Mouse (Mus musculus): ENCODE measurements around the gene Akt1s1. TPM values are rescaled to one million over a fixed set of nuclear protein-coding genes. Genes with fewer than 3 reads are reported as not detected.

The Akt1s1 gene
- 10 to 100 TPM; 61.8 to 75.9 TPM for total RNA-seq (2021)

DNA sequence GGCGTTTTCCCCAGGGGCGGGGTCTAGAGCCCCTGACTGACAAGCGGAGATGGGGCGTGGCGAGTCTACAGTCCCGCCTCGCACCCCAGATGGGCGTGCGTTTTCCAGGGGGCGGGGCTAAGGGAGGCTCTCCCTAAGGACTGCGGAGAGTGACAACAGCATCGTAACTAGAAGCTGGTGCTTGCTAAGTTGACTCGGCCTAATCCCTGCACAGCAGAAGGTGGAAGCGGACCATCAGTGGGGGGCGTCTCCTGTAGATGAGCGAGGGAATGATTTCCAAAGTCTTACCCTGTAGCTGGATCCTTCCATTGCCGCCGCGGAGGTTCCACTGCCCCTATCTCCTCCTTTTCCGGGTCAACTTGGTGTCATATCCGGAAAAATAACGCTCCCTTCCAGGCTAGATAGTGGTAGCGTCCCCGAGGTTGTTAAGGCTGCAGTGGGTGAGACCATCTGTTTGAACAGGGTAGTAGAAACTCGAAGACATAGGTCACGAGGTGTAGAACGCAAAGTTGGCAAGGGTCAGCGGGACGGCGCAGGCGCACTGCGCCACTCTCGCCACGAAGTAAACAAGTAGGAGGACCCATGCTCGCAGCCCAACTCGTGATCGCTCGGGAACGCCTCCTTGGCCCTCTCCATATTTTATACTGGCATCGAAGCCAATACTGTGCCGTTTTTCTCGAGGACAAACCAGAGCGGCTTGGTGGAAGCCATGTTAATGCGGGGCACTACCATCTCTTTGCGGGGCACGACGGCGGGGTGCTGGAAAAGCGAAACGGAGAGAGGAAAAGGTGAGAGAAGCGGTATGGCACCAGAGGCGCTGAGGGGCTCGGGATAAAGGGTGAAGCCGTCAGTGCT lies at the start of gene Akt1s1, which contains the start of gene Tbc1d17:
Gene Akt1s1, plus strand, starts transcription at position 431 of the 855 bp plus-strand sequence.
Gene Tbc1d17, minus strand, starts transcription at position 519 of the 855 bp plus-strand sequence.
- DNase-seq (ENCODE audit: low spot score) = peak; percentile 99
- intact Hi-C loops (cut with DNase I) = no loop called here

DNA sequence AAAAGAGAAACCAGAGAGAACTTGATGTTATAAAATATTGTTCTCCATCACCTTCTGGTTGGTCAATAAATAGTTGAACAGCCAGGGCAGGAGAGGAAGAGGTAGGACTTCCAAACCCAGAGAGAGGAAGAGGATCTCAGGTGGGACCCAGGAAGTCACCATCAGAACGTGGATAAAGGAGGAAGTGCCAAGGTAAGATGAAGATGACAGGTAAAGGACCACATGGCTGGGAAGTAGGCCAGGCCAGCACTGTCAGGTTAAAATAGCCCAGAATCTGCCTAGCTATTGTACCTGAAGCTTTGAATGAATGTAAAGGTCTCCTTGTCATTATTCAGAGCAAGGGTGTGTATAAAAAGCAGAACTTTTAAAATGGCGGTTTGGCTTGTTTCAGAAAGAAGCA lies 39.9 kb upstream of the Akt1s1 start:
- DNase-seq (ENCODE audit: low spot score) = no peak
- intact Hi-C loops (cut with DNase I) = no loop called here

DNA sequence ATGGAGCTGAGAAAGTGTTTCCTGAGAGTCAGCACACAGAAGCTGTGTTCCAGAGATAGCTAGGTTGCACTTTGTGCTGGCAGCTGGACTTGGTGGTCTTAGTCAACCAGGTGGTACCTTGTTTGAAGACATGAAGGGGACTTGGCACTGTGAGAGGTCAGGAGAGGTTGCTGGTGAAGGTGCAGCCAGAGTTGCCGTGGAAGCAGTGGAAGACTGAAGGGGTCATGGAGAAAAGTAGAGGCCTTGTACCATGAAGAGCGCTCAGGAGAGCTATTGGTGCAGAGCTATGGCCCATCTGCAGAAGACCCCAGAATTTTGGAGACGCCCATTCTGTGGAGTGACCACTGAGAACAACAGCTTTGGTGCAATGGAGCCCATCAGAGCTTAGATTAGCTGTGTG lies 39.3 kb upstream of the Akt1s1 start:
- no peak for DNase-seq (ENCODE audit: low spot score)

DNA sequence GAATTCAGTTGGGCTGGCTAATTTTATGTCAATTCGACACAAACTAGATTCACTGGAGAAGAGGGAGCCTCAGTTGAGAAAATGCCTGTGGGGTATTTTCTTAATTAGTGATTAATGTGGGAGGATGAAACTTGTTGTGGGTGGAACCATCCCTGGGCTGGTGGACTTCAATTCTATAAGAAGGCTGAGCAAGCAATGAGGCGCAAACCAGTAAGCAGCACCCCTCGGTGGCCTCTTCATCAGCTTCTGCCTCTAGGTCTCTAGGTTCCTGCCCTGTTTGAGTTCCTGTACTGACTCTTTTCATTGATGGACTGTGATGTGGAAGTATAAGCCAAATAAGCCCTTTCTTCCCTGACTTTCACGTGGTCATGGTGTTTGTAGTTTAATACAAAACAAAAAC lies 38.4 kb upstream of the Akt1s1 start:
- intact Hi-C loops (cut with DNase I) = no loop called here
- no peak for DNase-seq (ENCODE audit: low spot score)

More for the DNA sequence above, 39.3 kb upstream of the Akt1s1 start:
- intact Hi-C loops (cut with DNase I) = no loop called here

DNA sequence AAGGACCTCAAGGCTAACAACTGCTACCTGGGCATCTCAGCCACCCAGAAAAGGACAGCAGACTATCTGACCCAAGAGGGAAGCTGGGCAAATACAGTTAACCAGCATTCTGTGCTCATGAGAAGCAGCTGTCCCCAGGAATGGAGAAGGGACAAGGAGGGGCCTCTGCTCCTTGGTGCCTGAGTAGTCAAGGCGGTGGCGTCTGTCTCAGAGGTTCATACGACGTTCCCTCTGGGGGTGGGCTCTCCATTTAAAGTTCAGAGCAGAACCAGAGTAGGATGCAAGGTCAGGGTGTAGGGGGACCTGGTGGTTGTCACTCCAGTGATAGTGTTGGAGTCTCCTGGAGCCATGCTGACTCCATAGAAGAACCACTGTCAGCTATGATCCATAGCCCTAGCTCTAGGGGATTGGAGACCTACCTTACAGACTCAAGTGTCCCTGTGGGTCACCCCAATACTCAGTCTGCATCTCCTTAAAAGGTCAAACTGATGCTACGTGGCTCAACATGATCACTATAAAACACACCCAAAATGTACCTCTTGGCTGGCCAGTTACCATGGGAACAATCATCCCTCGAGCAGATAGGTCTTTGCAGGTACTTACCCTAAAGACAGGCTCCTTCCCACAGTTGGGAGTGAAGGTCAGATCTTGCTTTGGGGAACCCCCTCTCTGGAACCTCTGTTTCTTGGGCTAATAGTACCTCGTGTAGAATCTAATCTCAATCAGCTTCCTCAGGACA lies 37.8 kb upstream of the Akt1s1 start:
- intact Hi-C loops (cut with DNase I) = no loop called here
- no peak for DNase-seq (ENCODE audit: low spot score)

DNA sequence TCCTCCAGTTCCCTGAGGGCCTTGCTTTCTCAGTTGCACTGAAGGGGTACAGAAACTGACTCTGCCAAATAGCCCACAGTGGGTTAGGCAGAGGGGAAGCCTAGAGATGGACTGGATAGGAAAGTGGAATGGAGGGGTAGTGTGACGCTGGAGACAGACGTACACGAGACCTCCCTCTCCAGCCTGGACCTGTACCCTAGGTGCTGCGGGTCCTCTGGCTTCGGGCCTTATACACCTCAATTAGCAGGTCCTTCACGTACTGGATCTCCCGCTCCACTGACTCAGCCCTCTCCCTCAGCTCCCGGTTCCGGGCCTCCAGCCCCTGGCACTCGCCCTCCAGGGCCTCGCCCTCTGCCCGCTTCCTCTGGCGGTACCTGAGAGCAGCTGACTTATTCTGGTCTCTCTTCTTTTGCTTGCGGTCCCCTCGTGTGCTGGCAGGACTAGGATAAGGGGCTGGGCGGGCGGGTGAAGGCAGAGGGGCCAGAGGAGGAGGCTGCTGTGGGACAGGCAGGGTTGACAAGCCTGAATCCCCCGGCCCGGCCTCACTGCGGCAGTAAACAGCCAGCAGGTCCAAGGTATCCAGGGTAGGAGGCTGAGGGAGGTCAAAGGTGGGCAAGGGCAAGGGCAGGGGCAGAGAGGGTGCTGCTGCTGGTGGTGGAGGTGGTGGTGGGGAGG lies 36.0 kb upstream of the Akt1s1 start:
- intact Hi-C loops (cut with DNase I) = no loop called here
- DNase-seq (ENCODE audit: low spot score) = no peak

DNA sequence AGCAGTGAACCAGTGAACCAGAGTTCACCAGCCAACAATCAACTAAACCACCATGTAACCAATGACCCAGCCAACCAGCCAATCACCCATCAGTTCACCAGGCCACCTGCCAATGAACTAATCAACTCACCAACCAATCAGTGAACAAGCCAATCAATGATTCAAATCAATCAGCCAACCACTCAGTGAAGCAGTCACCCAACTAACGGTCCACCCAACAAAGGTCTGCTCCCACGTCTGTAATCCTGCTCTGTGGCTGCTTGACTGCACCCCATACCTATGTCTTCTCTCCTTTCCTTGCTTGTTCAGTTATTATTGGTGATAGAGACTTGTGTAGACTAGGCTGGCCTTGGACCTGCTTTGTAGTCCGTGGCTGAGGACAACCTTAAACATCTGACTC lies 34.8 kb upstream of the Akt1s1 start:
- intact Hi-C loops (cut with DNase I) = no loop called here
- no peak for DNase-seq (ENCODE audit: low spot score)

DNA sequence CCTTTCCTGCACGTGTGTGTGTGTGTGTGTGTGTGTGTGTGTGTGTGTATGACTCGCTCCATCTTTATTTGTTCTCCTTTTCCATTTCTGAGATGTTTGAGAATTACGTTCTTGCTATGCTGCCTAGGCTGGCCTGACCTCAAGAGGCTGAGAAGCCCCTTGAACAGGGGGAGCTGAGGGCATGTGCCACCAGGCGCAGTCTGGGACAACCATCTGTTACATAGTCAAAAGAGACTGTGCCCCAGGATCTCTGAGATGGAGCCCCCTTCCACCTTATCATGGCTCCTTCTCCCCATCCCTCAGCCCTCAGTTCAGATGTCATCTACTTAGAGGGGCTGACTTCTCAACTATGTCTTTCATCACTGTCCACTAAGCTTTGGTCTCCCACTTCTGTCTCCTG lies 34.4 kb upstream of the Akt1s1 start:
- intact Hi-C loops (cut with DNase I) = no loop called here
- DNase-seq (ENCODE audit: low spot score) = no peak

DNA sequence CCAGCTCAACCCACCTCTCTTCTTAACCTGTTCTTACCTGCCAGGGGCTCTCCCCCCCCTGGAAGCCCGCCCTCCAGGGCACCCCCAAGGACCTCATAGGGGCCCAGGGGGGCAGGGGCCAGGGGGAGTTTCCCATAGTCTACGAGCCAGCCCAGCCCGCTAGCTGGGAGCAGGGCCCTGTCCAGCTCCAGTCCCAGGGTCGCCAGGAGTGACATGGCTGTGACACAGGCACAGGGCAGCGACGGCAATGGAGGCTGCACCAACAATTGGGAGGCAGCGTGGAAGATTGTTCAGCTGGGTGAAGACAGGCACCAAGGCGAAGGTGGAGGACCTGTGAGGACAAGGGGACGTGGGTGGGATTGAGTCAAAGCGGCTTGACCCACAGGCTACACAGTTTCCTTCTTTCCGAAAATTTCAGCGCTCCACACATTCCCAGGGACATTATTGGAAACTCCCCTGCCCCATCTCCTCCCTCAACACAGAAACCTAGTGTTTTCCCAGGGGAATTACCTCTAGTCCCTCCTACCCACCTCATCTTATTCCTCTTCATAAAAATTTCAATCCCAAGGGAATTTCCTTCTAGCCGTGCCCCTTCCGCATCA lies 33.7 kb upstream of the Akt1s1 start:
- intact Hi-C loops (cut with DNase I) = no loop called here

DNA sequence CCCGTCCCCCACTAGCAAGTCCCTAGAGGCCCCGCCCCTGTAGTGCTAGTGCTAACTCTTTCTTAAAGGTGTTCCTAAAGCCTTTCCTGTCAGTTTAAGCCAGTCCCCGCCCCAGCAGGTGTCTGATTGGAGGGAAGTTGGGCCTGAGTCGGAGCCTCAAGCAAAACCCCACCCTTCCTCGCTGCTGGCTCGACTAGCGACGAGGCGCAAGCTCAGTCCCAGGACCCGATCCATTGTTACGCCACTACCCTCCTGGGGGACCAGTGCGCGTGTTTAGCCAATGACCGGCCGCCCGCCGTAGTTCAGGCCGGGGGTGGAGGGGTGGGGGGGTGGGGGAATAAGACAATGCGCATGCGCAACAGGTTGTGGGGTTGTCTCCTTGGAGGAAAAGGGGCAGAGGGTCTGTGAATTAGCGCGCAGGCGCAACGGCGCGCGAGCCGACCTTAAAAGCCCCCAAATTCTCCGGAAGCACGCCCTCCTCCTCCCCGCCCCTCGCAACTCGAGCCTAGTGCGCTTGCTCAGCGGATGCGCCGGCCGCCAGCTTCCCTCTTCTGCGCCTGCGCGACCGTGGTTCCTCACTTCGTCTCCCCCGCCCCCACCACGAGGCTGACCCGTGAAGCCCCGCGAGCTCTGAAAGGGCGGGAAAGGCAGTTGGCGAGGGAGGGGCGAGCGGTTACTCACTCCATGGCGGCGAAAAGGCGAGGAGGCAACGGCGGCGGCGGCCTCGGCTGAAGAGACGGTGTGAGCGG lies 32.9 kb upstream of the Akt1s1 start, which contains the start of the genes Nup62 and Il4i1:
Gene Nup62, plus strand, starts transcription at position 368 of the 749 bp plus-strand sequence.
Gene Il4i1, plus strand, starts transcription at position 667 of the 749 bp plus-strand sequence.
- intact Hi-C loops (cut with DNase I) = no loop called here
- peak; percentile 98 for DNase-seq (ENCODE audit: low spot score)

More for the DNA sequence above, 33.7 kb upstream of the Akt1s1 start:
- no peak for DNase-seq (ENCODE audit: low spot score)

DNA sequence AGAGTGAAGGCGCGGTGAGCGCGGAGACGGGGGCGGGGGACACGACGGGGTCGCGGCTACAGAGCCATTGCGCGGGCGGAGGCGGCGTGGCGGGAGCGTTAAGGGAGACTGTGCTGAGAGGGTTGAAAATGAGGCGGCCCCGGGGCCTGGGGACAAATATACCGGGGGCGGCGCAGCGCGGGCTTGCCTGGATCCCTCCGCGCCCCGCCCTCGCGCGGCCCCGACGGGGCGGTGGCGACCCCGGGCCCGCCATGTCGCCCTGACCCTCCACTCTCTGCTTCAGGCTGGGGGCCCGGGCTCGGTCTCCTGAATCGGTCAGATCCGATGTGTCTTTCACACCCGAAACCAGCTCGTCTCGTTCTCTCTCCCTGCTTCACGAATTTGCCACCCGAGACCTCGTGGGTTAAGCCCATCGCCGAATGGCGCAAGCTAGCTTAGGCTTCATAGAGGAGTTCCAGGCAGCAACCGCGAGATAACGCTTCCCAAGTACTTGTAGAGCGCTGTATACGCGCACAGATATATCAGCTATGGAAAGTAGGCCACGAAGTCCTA lies 32.2 kb upstream of the Akt1s1 start, which contains the start of gene Atf5:
Gene Atf5, minus strand, starts transcription at position 189 of the 552 bp plus-strand sequence.
- peak; percentile 60 for DNase-seq (ENCODE audit: low spot score)
- intact Hi-C loops (cut with DNase I) = no loop called here

DNA sequence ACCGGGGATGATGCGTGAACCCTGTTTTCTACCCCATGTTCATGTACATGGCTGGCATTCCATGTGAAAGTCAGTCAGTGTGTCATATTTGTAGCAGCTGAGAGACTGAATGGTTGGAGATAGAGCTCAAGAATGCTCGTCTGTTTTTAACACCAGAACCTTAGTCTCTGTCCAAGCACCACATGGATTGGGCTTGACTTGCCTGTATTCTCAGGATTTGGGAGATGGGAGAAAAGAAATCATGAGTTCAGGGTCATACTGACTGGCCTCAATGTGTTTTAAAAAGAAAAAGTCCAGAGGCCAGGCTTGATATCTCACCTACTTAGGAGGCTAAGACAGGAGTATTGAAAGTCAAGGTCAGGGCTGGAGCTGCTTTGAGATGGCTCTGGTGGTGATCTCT lies 31.4 kb upstream of the Akt1s1 start:
- intact Hi-C loops (cut with DNase I) = no loop called here
- no peak for DNase-seq (ENCODE audit: low spot score)

DNA sequence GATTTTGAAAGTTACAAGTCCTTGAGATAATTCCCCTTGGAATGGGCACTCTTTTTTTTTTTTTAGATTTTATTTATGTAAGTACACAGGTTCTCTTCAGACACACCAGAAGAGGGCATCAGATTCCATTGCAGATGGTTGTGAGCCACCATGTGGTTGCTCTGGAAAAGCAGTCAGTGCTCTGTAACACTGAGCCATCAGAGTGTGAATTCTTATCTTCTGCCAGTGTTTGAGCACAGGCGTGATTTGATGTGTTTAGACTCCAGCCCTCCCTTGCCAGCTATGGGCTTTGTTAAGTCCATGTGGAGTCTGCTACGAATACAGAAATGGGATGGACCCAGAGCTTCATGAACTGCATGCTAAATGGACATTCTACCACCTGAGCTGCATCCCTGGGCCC lies 30.6 kb upstream of the Akt1s1 start:
- DNase-seq (ENCODE audit: low spot score) = no peak
- intact Hi-C loops (cut with DNase I) = loop anchor here (2.0 kb wide), 1 partner anchor 71 kb away; no protein-coding TSS in a partner anchor

DNA sequence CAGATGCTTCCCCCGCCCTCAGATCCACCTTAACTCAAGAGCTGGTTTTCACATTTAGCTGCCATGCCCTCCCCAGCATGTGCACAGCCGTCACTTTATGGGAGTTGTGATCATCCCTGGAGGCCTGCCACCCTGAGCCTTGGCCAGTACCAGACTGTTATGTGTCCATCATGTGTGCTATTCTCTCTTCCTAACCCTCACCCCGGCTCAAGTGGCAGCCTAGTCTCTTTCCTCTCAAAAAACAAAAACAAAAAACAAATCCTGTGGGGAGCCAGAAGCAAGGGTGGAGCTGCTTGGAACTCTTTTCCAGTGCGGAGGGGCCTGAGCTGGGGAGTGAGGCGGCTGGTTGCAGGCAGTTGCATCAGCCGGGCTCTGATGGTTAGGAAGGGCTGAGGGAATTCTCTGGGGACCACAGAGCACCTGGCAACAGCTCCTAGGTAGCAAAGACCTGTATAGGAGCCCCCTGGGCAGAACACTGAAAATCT lies 30.0 kb upstream of the Akt1s1 start:
- no peak for DNase-seq (ENCODE audit: low spot score)
- intact Hi-C loops (cut with DNase I) = loop anchor here (2.0 kb wide), 1 partner anchor 72 kb away; no protein-coding TSS in a partner anchor

DNA sequence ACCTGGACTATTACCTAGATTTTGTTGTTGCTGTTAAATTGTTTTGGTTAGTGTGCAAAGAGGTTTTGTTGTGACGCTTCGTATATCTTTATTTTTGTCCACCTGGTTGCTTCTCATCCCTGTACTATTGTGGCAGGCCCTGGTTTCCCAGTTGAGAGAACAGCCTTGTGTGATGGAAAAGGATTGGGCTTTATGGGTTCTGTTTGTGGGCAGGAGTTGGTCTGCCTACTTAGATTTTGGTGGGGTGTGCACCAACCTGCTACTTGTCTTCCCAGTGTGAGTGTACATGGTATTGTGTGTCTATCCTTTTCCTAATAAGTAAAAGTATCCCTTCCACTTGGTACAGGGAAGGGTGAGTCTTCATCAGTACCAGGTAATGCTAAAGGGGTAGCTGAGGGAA lies 29.4 kb upstream of the Akt1s1 start:
- DNase-seq (ENCODE audit: low spot score) = no peak
- intact Hi-C loops (cut with DNase I) = loop anchor here (2.0 kb wide), 1 partner anchor 73 kb away; no protein-coding TSS in a partner anchor

DNA sequence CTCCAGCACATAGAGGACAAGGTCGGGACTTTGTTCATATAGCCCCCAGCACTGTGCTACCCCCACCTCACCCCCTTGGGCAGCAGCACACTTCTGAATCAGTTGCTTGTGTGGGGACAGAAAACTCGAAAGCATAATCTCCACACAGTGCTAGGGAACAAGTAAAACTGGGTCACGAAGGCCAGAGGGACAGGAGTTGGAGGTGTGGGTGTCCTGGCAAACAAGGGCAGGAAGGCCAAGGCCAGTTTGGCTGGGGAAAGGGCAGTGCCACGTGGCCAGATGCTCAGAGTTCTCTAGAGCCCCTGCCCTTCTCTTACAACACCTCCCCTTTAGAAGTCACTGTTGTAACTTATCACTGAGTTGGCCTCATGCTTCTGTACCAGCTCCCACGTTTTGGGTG lies 28.9 kb upstream of the Akt1s1 start:
- no peak for DNase-seq (ENCODE audit: low spot score)

DNA sequence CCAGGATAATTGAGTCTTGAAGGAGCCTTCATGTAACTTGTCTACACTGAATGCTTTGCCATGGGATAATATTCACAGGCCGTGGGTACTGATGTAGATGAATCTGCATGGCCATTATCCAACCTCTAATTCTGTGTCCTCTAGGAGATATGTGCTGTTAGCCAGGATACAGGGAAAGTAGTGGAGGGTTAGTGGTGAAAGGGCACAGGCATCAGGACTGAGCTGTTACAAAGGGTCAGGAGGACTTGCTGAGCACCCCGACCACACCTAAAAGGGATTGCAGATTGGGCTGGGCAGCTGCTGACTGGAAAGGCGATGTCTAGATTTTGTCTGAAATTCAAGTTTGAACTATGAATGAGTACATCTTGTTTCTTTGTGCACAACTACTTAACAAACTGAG lies 28.3 kb upstream of the Akt1s1 start:
- no peak for DNase-seq (ENCODE audit: low spot score)
- intact Hi-C loops (cut with DNase I) = loop anchor here (10.0 kb wide), 1 partner anchor 166 kb away; no protein-coding TSS in a partner anchor

More for the DNA sequence above, 28.9 kb upstream of the Akt1s1 start:
- intact Hi-C loops (cut with DNase I) = loop anchor here (2.0 to 10.0 kb wide), 2 partner anchors 73 to 165 kb away; no protein-coding TSS in a partner anchor
